Mouse (Mus musculus) ES-Bruce4 (cell line): ENCODE measurements around the gene Hmga1.

Experiments
- CTCF ChIP-seq: IDR thresholded peaks from one replicate; pipeline ENCODE4 v1.8.1; 2011; ENCODE audit warnings: low read depth, low read length
- EP300 ChIP-seq: IDR thresholded peaks from 2 replicates; pipeline ENCODE4 v1.6.1; 2011; ENCODE audit warnings: low read depth, low read length; ENCODE audit not compliant: insufficient read depth
- POLR2A ChIP-seq: IDR thresholded peaks from one replicate; pipeline ENCODE4 v1.8.1; 2011; ENCODE audit warnings: low read length; ENCODE audit not compliant: insufficient read depth

DNA sequence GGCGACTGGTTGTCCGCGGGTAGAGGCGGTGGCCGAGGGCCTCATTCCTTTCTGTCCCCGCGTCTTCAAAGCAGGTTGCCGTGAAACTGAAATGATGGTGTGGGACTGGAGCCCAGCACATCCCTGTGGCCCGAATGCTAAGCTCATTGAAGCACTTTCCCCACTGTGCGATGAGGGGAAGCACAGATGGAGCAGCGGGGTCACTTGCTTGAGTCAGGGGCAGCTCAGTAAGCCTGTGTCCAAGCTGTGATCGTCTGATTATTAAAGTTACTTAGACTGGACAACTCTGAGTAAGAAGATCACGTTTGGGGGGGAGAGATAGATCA, 9.6 kb downstream of the Hmga1 start:
- TF ChIP-seq CTCF (no peak), POLR2A (no peak), EP300 (no peak)
